Mouse (Mus musculus) c-Kit-positive CD71-positive TER-119-positive erythroid progenitor cells, embryonic 14.5 days (primary cell): ENCODE results near the gene Gabrr3.
A peak's percentile ranks its signal among the peaks of the same experiment; 100 is the strongest.
"Not testable (repeated sequence)": the region's sequence is repeated elsewhere in the genome, so short reads cannot be mapped to it uniquely, and the experiment has no call there.

ENCODE experiments used
- DNase-seq: peaks from one replicate; pipeline ENCODE4 v3.0.0-alpha.2; 2013; ENCODE audit warnings: low spot score

Gabrr3 gene

GRCm38 (mm10) chr16:59407032-59407431 is at the start of gene Gabrr3:
TSS of gene Gabrr3 (plus strand) at chr16:59407332.
- DNase-seq = no peak

- no peak for DNase-seq
Measured at GRCm38 (mm10) chr16:59363893-59364292, 43.2 kb upstream of the Gabrr3 start, which contains the start of gene Olfr209. TSS of gene Olfr209 (minus strand) at chr16:59363993.

GRCm38 (mm10) chr16:59393300-59393699 is 13.8 kb upstream of the Gabrr3 start:
- no peak for DNase-seq

GRCm38 (mm10) chr16:59401102-59401501 is 6.0 kb upstream of the Gabrr3 start:
- no peak for DNase-seq

GRCm38 (mm10) chr16:59401985-59402384 is 5.1 kb upstream of the Gabrr3 start:
- no peak for DNase-seq

- no peak for DNase-seq
Measured at GRCm38 (mm10) chr16:59403684-59404083, 3.4 kb upstream of the Gabrr3 start.

GRCm38 (mm10) chr16:59404798-59405197 is 2.3 kb upstream of the Gabrr3 start:
- no peak for DNase-seq

GRCm38 (mm10) chr16:59409341-59409748 is 2.2 kb downstream of the Gabrr3 start:
- DNase-seq = no peak

GRCm38 (mm10) chr16:59409800-59410199 is 2.7 kb downstream of the Gabrr3 start:
- no peak for DNase-seq

GRCm38 (mm10) chr16:59413475-59413874 is 6.3 kb downstream of the Gabrr3 start:
- DNase-seq = no peak

GRCm38 (mm10) chr16:59420237-59420866 is 13.2 kb downstream of the Gabrr3 start:
- DNase-seq = no peak

- peak; percentile 39 for DNase-seq
Measured at GRCm38 (mm10) chr16:59420867-59421251, 13.7 kb downstream of the Gabrr3 start.

GRCm38 (mm10) chr16:59421571-59422345 is 14.6 kb downstream of the Gabrr3 start:
- DNase-seq = no peak

GRCm38 (mm10) chr16:59427960-59428359 is 20.8 kb downstream of the Gabrr3 start:
- no peak for DNase-seq

- no peak for DNase-seq
Measured at GRCm38 (mm10) chr16:59433181-59433580, 26.0 kb downstream of the Gabrr3 start.

- DNase-seq = no peak
Measured at GRCm38 (mm10) chr16:59444880-59445559, 37.9 kb downstream of the Gabrr3 start.

- DNase-seq = no peak
Measured at GRCm38 (mm10) chr16:59448181-59448580, 41.0 kb downstream of the Gabrr3 start.

- no peak for DNase-seq
Measured at GRCm38 (mm10) chr16:59449092-59449491, 42.0 kb downstream of the Gabrr3 start.

- DNase-seq = no peak
Measured at GRCm38 (mm10) chr16:59451813-59452212, 44.7 kb downstream of the Gabrr3 start.

- not testable (repeated sequence) for DNase-seq
Measured at GRCm38 (mm10) chr16:59459259-59459861, 52.2 kb downstream of the Gabrr3 start.

- no peak for DNase-seq
Measured at GRCm38 (mm10) chr16:59463567-59463966, 56.4 kb downstream of the Gabrr3 start.

GRCm38 (mm10) chr16:59463973-59464372 is 56.8 kb downstream of the Gabrr3 start:
- DNase-seq = no peak
